Mouse (Mus musculus) kidney, postnatal 14 days (tissue): ENCODE data around the gene Ap2a1.

Experiments used
- DNase-seq: peaks from one replicate; pipeline ENCODE4 v3.0.0; 2022; ENCODE audit warnings: mixed read lengths

Gene Ap2a1

GRCm38 (mm10) chr7:44929204-44930151 lies at the start of gene Ap2a1:
Gene Ap2a1, minus strand, starts transcription at chr7:44929496.
- peak; percentile 100 for DNase-seq

DNA sequence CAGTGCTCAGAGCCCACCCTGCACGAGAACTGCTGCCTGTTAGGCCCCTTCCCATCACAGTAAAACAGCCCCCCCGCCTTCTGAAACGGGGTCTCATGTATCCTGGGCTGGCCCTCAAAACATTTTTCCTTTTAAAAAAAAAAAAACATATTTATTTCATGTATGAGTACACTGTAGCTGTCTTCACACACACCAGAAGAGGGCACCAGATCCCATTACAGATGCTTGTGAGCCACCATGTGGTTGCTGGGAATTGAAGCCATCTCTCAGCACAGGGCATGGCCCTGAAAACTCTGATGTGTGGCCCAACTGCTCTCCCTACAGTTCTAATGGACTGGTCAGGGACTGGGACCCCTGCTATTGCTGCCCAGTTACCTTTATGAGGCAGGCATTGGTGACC lies 49.0 kb upstream of the Ap2a1 start:
- no peak for DNase-seq

- no peak for DNase-seq
Observed at GRCm38 (mm10) chr7:44975117-44975419, 45.8 kb upstream of the Ap2a1 start.

DNA sequence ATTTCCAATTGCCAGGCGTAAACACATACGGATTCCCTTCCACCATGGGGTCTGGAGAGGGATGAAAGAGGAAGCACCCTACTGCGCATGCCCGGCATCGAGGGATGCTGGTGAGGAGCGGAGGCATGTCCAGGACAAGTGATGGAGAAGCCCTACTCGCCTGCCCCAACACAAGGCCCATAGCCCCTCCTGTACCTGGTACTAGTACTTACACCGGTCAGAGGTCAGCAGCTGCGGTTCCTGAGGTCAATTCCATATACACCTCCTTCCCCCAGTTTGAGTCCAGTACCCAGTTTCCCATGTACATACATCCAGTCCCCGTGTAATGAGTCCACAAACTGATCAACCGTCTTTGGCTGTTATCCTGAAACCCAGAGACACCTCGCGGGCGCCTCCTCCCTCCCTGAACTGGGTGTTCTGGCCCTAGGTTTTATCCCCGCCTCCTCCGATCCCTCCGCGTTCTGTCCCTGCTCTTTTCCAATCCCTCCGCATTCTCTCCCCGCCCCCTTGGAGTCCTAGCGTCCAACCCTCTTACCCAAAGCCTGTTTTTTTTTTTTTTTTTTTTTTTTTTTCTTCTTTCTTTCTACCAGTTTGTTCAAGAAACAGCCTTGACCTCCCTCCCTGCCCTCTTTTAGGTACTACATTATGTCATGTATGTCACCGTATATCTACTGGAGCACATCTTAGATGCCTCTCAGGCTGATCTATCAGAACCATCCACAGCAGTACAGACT lies 45.3 kb upstream of the Ap2a1 start, which contains the start of gene Cpt1c:
Cpt1c (minus strand) TSS at position 469 of the 734 bp plus-strand sequence.
- DNase-seq = peak; percentile 82

GRCm38 (mm10) chr7:44973415-44974130 lies 44.3 kb upstream of the Ap2a1 start:
- DNase-seq = no peak

DNA sequence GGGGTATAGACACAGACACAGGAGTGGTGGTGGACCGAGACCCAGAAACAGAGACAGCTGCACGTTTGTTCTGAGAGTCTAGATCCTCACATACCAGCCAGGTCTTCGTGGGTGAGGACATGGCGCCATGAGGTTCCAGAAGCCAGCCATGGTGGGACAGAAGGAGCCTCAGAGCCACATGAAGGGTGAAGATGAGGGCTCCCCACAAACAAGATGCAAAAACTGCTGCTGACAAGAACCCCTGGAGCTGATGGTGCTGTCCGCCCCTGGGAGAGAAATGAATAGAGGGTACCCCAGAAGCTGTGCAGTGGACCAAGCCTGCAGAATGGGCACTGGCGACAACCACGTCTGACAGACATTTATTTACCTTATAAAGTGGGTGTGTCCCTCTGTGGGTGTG lies 41.8 kb upstream of the Ap2a1 start:
- no peak for DNase-seq

DNA sequence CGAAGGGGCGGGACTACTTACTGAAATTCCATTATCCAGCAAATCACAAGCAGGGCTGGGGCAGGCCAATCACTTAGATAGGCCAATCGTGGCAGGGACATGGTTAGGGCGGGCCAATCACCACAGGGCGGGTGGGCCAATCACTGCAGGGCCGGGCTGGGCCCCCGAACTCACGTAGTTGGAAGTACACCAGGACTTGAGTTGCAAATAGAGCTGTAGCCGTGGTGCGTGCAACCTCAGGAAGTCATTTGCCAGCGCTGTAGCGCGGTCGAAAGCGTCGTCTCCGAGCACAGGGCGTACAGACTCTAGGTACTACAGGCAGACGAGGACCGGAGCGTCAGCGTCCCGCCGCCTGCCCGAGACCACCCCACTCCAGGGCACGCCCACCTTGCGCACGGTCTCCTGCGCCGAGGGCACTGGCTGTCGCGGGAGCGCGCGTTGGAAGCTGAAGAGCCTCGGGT lies 41.0 kb upstream of the Ap2a1 start:
- peak; percentile 92 for DNase-seq

DNA sequence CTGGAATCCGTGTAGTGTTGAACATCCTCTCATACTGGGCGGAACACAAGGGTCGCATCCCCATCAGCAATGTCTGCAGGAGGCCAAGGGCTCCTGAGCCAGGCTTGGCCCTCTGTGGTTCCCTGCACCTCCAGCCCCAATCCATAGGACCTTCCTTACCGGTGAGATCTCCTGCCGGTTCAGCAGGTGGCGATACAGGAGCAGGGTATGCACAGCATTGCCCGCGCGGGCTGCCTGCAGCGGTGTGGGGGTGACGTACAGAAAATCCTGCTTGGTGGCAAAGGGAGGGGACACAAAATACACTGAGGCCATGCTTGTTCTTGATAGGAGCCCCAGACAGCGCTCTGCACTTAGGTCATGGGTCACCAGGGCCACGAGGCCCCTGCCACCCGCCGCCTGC lies 37.3 kb upstream of the Ap2a1 start:
- DNase-seq = no peak

DNA sequence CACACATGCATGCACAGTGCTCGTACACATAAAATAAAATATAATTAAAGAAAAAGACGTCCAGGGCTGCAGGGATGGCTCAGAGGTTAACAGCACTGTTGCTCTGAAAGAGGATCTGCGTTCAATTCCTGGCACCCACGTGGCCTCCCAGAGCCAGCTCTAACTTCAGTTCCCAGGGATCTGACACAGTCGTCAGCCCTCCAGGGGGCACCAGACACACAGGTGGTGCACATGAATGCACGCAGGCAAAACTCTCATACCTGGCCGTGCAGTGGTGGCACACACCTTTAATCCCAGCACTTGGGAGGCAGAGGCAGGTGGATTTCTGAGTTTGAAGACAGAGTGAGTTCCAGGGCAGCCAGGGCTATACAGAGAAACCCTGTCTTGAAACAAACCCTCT lies 36.7 kb upstream of the Ap2a1 start:
- no peak for DNase-seq

GRCm38 (mm10) chr7:44964990-44965389 lies 35.7 kb upstream of the Ap2a1 start:
- no peak for DNase-seq

GRCm38 (mm10) chr7:44962831-44963230 lies 33.5 kb upstream of the Ap2a1 start:
- DNase-seq = no peak

DNA sequence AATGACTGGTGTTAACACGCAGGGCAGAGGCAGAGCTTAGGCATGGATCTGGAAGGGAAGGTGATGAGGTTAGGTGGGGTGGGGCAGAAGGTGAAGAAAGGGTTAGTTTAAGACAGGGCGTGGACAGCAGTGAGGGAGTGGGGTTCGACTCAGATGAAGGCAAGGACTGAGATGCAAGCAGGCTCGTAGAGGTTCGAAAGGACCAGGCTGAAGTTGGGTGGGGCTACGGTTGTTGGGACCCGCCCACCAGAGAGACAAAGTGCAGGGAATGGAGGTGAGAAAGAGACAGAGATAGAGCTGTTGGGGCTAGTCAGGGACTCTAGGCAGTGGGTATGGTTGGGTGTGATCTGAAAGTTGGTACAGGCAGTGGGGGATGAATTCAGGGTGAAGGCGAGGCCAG lies 33.0 kb upstream of the Ap2a1 start:
- no peak for DNase-seq

DNA sequence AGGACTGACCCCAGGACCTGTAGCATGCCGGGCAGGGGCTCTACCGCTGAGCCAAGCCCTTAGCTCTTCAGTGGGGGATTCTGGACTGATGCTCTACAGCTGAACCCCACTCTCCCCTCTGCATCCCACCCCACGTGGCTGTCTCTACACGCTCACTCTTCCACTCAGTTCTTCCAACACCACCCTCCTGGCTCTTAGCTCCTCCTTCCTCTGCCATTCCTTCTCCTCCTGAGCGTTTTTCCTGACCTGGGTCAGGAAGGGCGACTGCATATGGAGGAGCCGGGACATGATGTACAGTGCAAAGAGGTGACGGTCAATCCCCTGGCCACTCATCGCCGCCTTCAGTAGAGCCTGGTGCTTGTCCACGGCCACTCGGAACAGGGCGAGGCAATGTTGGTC lies 31.2 kb upstream of the Ap2a1 start:
- DNase-seq = no peak

GRCm38 (mm10) chr7:44959874-44960511 lies 30.7 kb upstream of the Ap2a1 start:
- DNase-seq = no peak

DNA sequence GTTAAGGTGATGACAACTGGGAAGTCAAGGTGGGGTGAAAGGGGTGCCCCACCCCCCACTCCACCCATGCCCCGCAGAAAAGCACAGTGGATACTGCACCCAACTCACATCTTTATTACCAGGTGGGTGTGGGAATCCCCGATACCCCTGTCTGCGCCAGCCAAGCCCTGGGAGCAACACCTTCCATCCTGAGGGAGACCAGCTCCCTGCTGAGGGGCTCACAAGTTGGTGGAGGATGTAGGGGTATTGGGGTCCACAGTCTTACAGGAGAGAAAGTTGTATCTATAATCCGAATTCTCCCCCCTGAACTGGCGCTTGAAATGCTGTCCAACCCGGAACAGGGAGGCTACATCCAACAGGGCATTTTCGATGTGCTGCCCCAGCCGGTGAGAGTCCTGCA lies 30.0 kb upstream of the Ap2a1 start:
- no peak for DNase-seq

DNA sequence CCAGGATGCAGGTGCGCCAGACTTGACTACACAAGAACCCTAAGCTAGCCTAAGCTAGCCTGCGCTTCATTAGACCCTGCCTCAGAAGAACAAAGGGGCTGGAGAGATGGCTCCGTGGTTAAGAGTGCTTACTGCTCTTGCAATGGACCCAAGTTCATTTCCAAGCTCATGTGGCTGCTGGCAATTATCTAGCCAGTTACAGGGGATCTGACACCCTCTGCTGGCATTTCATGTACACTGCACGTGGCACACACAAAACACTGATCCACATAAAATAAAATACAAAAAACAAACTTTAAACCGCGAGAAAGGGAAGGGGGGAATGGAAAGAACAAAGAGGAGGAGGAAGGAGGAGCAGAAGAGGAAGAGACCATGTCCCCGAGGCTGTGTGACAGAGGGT lies 28.9 kb upstream of the Ap2a1 start:
- DNase-seq = peak; percentile 63

GRCm38 (mm10) chr7:44957183-44957835 lies 28.0 kb upstream of the Ap2a1 start:
- peak; percentile 32 for DNase-seq

DNA sequence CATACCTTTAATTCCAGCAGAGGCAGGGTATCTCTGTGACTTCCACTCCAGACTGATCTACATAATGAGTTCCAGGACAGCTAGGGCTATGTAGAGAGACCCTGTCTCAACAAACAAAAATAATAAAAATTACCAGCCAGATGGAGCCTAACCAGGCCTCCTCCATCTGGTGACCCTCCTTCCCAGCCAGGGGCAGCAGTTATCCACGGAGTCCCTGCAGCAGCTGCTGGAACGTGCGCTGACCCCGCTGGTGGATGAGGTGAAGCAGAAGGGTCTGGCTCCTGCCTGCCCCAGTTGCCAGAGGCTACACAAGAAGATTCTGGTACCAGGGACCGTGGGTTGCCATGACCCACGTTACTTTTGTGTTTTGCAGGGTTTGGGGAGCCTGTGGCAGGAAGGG lies 27.0 kb upstream of the Ap2a1 start:
- no peak for DNase-seq

- DNase-seq = no peak
Observed at GRCm38 (mm10) chr7:44955628-44956027, 26.3 kb upstream of the Ap2a1 start.

GRCm38 (mm10) chr7:44954091-44954885 lies 25.0 kb upstream of the Ap2a1 start:
- no peak for DNase-seq

DNA sequence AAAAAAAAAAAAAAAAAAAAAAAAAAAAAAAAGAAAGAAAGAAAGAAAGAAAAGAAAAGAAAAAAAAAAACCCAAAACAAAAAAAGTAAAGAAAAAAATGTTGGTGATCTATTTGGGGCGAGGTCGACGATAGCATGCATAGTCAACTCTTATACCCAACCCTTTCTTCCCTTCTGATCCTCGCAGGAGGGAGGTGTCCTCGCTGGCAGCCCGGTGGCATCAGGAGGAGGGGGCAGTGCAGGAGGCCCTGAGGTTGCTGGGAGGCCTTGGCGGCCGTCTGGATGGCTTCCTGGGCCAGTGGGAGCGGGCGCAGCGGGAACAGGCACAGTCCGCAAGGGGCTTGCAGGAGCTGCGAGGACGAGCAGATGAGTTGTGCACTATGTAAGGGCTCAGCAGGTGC lies 24.3 kb upstream of the Ap2a1 start:
- DNase-seq = no peak
